Mouse (Mus musculus) heart, adult 2 months (tissue): ENCODE measurements around the gene Gramd1b. TPM values are rescaled to one million over a fixed set of nuclear protein-coding genes. Genes with fewer than 3 reads are reported as not detected.
A peak's percentile ranks its signal among the peaks of the same experiment; 100 is the strongest.

Source experiments
- DNase-seq, 2 experiments: peaks; one replicate each; pipeline ENCODE4 v3.0.0; 2021
- H3K27ac ChIP-seq: fragments of 200-600 bp; 2 replicates; pipeline ENCODE4 v1.8.1; 2022
- H3K27me3 ChIP-seq: fragments of 200-500 bp; 2 replicates; pipeline ENCODE4 v1.6.1; 2012; ENCODE audit warnings: mild to moderate bottlenecking, low read length, inconsistent platforms, mixed read lengths; ENCODE audit not compliant: control insufficient read depth, insufficient read depth
- H3K36me3 ChIP-seq: fragments of 200-500 bp; 2 replicates; pipeline ENCODE4 v1.6.1; 2012; ENCODE audit warnings: low read length, inconsistent platforms; ENCODE audit not compliant: control insufficient read depth, insufficient read depth
- H3K4me1 ChIP-seq: fragments of 200-500 bp; 2 replicates; pipeline ENCODE4 v1.6.1; 2011; ENCODE audit warnings: low read length; ENCODE audit not compliant: control insufficient read depth, insufficient read depth
- H3K4me3 ChIP-seq: fragments of 200-600 bp; 2 replicates; pipeline ENCODE4 v1.8.1; 2022
- H3K79me2 ChIP-seq: fragments of 200-500 bp; replicated peaks from 2 replicates; pipeline ENCODE4 v1.6.1; 2012; ENCODE audit warnings: mild to moderate bottlenecking, inconsistent platforms, low read length, moderate library complexity, mixed read lengths; ENCODE audit not compliant: control insufficient read depth, insufficient read depth
- H3K9ac ChIP-seq: fragments of 200-500 bp; 2 replicates; pipeline ENCODE4 v1.6.1; 2012; ENCODE audit warnings: low read depth, mild to moderate bottlenecking, control low read depth, inconsistent platforms, low read length, mixed read lengths
- CTCF ChIP-seq: fragments of 200-600 bp; IDR thresholded peaks from 2 replicates; pipeline ENCODE4 v1.8.1; 2022; ENCODE audit warnings: antibody characterized with exemption, mild to moderate bottlenecking, moderate library complexity
- EP300 ChIP-seq: fragments of 200-500 bp; IDR thresholded peaks from 2 replicates; pipeline ENCODE4 v1.6.1; 2011; ENCODE audit warnings: low read depth, low read length, control low read depth; ENCODE audit not compliant: insufficient read depth
- POLR2A ChIP-seq: fragments of 200-500 bp; IDR thresholded peaks from 2 replicates; pipeline ENCODE4 v1.6.1; 2011; ENCODE audit warnings: mild to moderate bottlenecking, low read depth, low read length, control low read depth; ENCODE audit not compliant: insufficient read depth
- WGBS: fragments of 180-500 bp; shearing (Covaris S2); methylation state at CpG from one replicate; pipeline ENCODE4 v1.1.7; 2018; 5-methylcytosine and 5-hydroxymethylcytosine counted together
- intact Hi-C: fragments of 180-260 bp; cut with DNase I; formaldehyde crosslinking; loops from one replicate; pipeline ENCODE4 v1.15.1; 2025
- polyA plus RNA-seq: library from polyadenylated mRNA; depleted of rRNA; stranded (reverse); fragments of >200 nt; gene quantifications from 2 replicates; pipeline ENCODE4 v1.2.3, GENCODE M21; 2012
- total RNA-seq, 2 experiments: library from RNA; stranded (reverse); gene quantifications; 2 replicates each; pipeline ENCODE4 v1.2.3; 2021

Gene Gramd1b
- total and polyA plus RNA-seq, 3 experiments, result 16.9 to 25.0 (median 17.3) TPM

DNA sequence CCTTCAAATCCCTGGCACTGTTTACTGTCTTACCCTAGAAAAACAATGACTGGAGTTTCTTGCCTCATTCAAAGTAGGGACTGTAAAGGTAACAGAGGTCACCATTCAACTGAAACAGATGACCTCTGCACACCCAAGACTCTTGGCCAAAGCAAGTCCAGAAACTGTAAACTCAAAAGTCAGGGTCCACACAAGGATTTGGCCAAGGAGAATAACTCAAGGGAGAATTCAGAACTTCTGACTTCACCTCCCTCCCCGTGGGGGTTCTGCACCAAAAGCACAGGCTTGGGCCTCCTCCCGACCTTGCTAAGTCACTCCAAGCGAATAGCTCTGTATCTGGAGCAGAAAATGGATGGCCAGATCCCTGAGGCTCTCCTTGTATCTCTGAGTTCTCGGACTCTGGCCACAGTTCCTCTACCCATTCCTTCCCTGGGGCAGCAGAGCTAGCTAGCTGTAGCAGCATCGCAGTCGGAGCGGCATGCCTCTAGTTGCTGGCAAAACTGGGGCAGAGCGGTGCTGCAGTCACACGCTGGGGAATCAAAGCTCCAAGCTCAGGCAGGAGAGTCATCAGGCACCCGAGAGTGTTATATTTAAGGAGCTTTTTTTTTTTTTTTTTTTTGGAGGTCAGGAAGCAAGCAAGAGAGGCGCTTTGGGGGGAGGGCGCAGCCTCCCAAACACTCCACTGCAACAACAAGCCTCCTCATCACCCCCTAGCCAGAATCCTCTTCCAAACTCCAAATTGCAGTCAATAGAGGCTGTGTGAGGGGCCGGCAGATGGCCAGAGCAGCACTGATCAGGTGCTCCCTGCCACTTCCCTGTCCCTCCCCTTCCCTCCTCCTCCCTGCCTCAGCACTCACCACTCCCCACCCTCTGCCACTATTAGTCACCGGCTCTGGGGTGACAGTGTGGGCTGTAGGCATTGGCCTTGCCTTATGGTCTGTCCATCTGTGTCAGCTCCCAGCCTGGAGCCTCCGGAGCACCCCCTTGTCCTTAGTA lies 149.5 kb downstream of the Gramd1b start:
- 0 out of 2 replicates have a peak, but pooled peaks cover 1% of the 10 kb centered on the region for H3K79me2 ChIP-seq
- DNase-seq, result peak in 1 of 2 experiments; percentile 16
- no peaks in the 10 kb centered on the region for H3K36me3 ChIP-seq
- no peak for TF ChIP-seq EP300
- no peak for TF ChIP-seq POLR2A
- TF ChIP-seq CTCF, result no peak
- H3K4me3 ChIP-seq, result no peak overlapping the region
- intact Hi-C loops, result no loop called here
- no peak overlapping the region for H3K27ac ChIP-seq
- 20% methylated on average over 15 of the region's 15 CpGs for WGBS
- H3K4me1 ChIP-seq, result no peaks in the 10 kb centered on the region; the same call in 1 of the 2 replicates
- H3K9ac ChIP-seq, result no peak overlapping the region
- H3K27me3 ChIP-seq, result no peaks in the 10 kb centered on the region

- TF ChIP-seq EP300 (no peak), POLR2A (no peak), CTCF (no peak)
- no peak overlapping the region for H3K4me3 ChIP-seq
- H3K9ac ChIP-seq, result no peak overlapping the region
- H3K27ac ChIP-seq, result no peak overlapping the region
- DNase-seq, result no peak
- 64% methylated on average over 9 of the region's 9 CpGs for WGBS
- no peaks in the 10 kb centered on the region for H3K27me3 ChIP-seq
- H3K79me2 ChIP-seq, result peaks cover 1% of the 10 kb centered on the region; the same call in 1 of the 2 replicates
- intact Hi-C loops, result no loop called here
- H3K36me3 ChIP-seq, result no peaks in the 10 kb centered on the region
- peaks cover 2% of the 10 kb centered on the region for H3K4me1 ChIP-seq
Observed at GRCm38 (mm10) chr9:40376711-40377410, 154.3 kb downstream of the Gramd1b start.

DNA sequence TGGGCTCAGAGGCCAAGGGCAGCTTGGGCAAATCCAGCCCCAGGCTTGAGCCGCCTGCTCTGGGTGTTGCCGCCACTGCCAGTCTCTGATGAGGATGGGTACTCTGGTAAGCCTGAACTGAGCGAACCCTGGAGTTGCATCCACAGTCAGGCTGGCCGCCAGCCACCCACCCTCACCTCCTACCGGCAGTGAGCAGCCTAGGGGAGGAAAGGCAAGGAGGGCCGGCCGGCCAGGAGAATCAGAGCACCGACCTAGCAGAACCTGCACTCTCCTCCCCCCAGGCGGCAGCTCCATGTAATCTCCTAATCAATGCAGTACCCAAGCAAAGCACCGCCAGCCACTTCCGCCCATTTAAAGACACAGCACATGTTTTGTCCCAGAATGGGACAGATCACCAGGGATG lies 155.0 kb downstream of the Gramd1b start:
- no peak overlapping the region for H3K4me3 ChIP-seq
- intact Hi-C loops, result no loop called here
- TF ChIP-seq CTCF (no peak), EP300 (no peak), POLR2A (no peak)
- DNase-seq, result peak in 1 of 2 experiments; percentile 11
- H3K27ac ChIP-seq, result no peak overlapping the region
- H3K9ac ChIP-seq, result no peak overlapping the region
- no peaks in the 10 kb centered on the region for H3K27me3 ChIP-seq
- H3K79me2 ChIP-seq, result peaks cover 1% of the 10 kb centered on the region; the same call in 1 of the 2 replicates
- H3K36me3 ChIP-seq, result no peaks in the 10 kb centered on the region
- 20% methylated on average over 11 of the region's 11 CpGs for WGBS
- peaks cover 2% of the 10 kb centered on the region for H3K4me1 ChIP-seq

- intact Hi-C loops, result no loop called here
- Histone ChIP-seq H3K79me2 (peaks cover 1% of the 10 kb centered on the region; the same call in 1 of the 2 replicates), H3K27ac (no peak overlapping the region), H3K4me1 (peaks cover 2% of the 10 kb centered on the region), H3K27me3 (no peaks in the 10 kb centered on the region), H3K36me3 (no peaks in the 10 kb centered on the region), H3K4me3 (no peak overlapping the region), H3K9ac (no peak overlapping the region)
- WGBS, result 77% methylated on average over 6 of the region's 6 CpGs
- TF ChIP-seq EP300 (no peak), CTCF (no peak), POLR2A (no peak)
- no peak for DNase-seq
Observed at GRCm38 (mm10) chr9:40375518-40375917, 155.7 kb downstream of the Gramd1b start.

DNA sequence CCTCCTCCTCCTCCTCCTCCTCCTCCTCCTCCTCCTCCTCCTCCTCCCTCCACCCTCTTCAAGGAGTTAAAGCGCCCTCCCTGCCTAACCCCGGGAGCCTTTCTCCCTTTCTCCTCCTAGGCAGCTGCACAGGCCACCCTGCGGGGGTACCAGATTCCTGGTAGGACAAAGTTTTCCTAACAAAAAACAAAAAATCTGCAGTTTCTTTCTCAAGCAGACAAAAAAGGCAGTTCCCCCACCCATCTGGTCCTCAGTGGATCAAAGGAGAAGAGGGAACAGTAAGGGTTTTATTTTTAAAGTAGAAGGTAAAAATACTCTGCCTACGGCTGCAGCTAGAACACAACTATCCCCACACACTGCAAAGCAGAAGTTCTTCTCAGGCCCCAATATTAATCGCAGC lies 156.2 kb downstream of the Gramd1b start:
- H3K9ac ChIP-seq, result no peak overlapping the region
- whole genome bisulfite sequencing, result 55% methylated on average over 4 of the region's 5 CpGs
- no peak overlapping the region for H3K27ac ChIP-seq
- no peaks in the 10 kb centered on the region for H3K36me3 ChIP-seq
- H3K4me1 ChIP-seq, result peaks cover 2% of the 10 kb centered on the region
- intact Hi-C loops, result no loop called here
- peaks cover 1% of the 10 kb centered on the region; the same call in 1 of the 2 replicates for H3K79me2 ChIP-seq
- DNase-seq, result no peak
- no peaks in the 10 kb centered on the region for H3K27me3 ChIP-seq
- no peak overlapping the region for H3K4me3 ChIP-seq
- no peak for TF ChIP-seq POLR2A
- TF ChIP-seq EP300, result no peak
- TF ChIP-seq CTCF, result no peak
